Mouse (Mus musculus): ENCODE results near the gene Gclm.
A peak's percentile ranks its signal among the peaks of the same experiment; 100 is the strongest.
"Not testable (repeated sequence)": the region's sequence is repeated elsewhere in the genome, so short reads cannot be mapped to it uniquely, and the experiment has no call there.

Gclm gene

DNA sequence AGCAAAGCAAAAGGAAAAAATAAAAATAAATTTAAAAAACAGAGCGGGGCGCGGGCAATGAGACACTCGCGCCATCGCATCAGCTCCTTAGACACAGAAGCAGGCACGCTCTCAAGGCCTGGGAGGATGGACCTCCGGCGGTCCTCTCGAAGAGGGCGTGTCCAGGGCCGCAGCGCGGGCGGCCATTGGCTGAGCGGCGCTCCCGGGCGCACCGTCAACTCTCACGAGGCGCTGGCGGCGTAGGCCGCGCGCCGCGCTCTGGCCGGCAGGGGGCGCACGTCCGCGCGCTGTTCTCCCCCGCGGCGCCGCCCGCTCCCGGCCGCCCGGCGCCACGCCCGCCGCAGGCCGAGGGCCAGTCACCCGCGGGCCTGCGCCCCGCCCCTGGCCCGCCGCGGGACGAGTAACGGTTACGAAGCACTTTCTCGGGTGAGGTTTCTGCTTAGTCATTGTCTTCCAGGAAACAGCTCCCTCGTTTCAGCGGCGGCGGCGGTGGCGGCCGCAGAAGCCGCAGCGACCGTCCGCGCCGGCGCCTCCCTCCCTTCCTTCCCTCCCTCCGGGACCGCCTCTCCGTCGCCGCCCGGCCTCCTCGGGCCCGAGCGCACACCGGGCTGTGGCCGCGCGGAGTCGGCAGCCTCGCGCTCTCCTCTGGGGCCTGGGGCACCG, at the start of gene Gclm:
Gene Gclm (plus strand): TSS at position 343 of the 663 bp plus-strand sequence.
- peak; percentile 95 for DNase-seq (ENCODE audit: low spot score)

DNA sequence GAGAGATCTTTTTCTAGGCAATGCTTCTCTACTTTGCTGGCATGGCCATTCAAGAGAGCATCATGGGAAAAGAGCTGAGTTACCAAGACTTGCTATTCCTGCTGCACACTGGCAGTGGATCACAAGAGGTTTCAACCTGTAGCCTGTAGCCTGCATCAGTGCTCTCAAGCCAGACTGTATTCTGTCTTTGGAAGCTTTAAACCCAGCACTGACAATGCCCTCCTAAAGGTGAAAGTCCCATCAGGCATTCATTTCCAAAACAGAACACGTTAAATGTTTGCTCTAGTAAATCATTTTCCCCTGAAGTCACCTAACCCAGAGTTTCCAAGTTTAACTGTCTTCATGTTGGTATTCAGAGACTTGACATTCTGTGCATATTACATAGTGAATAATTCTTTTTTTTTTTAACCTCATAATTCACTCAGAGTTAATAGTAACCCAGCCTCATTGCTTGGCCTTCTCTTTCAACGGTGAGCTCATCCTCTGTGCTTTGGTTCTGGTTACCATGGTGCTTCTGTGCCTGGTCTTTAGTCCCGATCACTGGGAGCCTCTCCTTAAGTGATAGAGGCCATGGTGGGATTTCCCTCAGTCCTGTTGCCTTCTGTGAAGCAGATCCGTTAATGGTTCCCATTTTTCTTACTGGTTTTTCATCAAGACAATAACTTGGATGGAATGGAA, 48.6 kb upstream of the Gclm start:
- DNase-seq (ENCODE audit: low spot score): no peak

DNA sequence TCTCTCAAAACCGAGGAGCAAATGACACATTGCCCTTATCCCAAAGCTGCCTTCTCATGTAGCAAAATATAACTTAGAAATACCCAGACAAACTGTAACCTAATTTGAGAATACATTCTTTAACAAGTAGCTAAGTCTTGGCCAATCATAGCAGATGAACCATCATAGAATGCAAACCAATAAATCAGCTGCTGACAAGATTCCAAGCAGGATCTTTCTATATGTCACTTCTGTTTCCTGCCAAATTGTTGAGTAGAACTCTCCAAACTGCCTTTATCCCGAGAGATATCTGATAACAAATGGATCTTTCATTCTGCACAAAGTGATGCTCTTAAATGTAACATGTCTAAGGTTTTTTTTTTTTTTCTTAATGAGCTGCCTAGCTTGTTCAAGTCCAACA, 46.8 kb upstream of the Gclm start:
- DNase-seq (ENCODE audit: low spot score): no peak

DNA sequence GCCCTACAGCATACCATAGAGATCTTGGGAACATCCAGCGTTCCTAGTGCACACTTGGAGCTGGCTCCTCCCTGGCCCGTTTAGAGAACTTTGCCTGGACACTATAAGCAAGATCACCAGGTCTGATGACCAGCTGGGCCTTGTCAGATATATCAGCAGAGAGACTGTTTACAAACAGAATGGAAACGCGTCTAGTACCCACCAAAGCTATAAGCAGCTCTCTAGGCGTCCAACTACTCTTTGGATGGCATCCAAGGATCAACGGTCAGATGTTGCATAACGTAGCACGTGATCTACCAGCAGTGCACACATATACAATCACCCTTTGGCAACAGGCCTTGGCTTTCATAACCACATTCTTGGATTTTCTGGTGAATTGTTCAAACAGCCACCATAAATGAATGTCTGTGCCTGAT, 46.4 kb upstream of the Gclm start:
- DNase-seq (ENCODE audit: low spot score): no peak

DNA sequence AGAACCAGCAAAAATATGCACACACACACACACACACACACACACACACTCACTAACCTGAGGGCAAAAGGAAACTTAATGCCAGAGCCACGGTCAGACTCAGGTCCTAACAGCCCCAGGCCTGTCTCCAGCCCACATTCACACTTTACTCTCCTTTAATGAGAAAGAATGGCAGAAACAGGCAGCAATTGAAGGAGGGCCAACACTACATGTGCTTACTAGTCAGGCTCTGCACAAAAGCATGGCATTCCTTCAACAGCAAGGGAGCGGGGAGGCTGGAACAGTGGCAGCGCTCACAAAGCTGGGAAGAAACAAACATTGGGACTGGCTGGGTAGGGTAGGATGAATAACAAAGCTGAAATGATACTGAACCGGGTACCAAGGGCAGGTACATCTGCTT, 45.8 kb upstream of the Gclm start:
- no peak for DNase-seq (ENCODE audit: low spot score)

DNA sequence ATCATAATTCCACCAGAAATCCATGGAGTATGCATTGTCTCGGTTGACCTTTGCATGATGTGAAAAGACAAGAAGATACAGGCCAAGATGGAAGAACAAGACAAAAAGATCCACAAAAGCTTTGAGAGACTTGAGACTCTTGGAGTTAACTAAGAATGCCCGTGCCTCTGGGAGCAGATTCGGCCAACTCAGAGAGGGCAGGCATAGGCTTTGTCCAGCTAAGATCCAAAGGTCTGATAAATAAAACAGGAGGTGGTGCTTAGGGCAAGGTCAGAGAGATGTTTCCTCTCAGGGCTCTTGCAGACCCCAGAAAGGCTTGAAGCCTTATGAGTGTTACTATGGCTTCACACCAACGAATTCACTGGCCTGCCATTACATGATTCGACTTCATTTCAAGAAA, 45.3 kb upstream of the Gclm start:
- no peak for DNase-seq (ENCODE audit: low spot score)

DNA sequence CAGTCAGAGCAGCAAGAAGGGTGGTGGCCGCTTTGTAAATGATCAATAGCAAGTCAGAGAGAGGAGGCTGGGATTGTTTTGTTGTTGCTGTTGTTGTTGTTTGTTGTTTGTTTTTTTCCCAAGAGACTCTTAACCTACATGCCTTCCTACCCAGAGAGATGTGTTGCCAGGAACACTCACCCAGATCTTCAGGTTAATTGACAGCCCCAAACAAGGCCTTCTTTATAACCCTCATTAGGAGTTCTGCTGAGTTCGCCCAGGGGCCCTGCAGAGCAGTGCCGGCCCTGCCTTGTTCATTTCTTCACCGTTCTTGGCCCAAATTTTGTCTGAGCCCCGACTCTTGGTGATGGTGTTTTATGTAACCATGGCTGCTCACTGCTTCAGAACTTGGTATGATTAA, 44.9 kb upstream of the Gclm start:
- no peak for DNase-seq (ENCODE audit: low spot score)

DNA sequence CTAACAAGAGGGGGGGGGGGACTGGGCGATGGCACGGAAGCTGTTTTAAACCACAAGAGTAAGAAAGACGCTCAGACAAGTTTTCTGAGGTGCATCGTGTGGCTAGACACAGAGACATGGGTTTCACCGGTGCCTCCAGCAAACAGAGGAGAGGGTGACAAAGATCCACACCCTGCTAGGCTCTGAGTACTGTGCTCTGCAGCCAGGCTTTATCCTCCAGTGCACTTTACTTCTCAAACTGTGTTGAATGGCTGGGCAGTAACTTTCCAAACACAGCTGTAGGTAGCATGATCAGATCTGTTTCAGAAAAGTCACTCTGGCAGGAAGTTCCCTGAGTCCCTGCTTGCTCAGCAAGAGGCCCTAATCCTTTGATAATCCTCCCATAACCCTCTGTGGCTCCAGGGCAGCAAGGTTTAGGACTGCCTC, 43.0 kb upstream of the Gclm start:
- no peak for DNase-seq (ENCODE audit: low spot score)

DNA sequence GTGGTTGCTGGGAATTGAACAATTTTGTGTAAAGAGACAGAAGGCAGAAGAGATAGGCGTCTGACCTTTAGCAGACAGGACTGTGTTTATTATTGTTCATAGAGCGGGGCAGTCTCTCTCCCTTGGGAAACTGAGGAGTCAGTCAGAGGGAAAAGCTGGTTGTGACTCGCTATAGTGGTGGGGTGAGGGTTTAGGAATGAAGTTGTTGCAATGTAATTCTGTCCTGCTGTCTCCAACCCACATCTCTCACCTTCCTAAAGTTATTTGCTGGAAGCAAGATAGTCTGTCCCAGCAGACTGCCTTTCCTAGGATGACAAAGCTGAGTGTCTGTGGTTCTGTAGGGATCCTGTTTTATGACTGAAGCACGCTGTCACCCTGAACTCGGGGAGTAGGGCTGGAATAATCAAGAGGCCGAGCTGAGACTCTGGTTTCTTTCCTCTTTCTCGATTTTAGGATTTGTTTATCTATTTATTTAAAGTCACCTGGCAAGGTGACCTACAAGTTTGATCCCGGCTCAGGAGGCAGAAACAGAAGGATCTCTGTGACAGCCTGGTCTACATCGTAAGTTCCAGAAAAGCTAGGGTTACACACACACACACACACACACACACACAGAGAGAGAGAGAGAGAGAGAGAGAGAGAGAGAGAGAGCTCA, 41.6 kb upstream of the Gclm start:
- DNase-seq (ENCODE audit: low spot score): no peak

DNA sequence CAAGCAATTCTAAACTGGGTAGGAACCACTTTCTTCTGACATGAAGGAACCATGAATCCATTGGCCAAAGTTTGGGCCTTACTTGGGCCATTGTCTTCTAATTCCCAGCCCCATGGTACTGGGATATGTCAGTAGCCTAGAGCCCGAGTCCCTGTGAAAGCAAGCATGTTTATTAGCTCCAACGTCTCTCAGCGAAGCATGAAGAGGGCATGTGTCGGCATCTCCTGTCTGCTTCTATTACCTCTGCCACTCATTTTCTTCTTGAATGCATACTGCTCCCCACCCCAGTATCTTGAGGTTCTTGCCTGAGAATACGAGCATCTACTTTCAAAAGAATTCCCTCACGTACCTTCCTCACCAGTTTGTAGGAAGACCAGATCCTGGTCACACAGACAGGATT, 39.6 kb upstream of the Gclm start:
- DNase-seq (ENCODE audit: low spot score): no peak

DNA sequence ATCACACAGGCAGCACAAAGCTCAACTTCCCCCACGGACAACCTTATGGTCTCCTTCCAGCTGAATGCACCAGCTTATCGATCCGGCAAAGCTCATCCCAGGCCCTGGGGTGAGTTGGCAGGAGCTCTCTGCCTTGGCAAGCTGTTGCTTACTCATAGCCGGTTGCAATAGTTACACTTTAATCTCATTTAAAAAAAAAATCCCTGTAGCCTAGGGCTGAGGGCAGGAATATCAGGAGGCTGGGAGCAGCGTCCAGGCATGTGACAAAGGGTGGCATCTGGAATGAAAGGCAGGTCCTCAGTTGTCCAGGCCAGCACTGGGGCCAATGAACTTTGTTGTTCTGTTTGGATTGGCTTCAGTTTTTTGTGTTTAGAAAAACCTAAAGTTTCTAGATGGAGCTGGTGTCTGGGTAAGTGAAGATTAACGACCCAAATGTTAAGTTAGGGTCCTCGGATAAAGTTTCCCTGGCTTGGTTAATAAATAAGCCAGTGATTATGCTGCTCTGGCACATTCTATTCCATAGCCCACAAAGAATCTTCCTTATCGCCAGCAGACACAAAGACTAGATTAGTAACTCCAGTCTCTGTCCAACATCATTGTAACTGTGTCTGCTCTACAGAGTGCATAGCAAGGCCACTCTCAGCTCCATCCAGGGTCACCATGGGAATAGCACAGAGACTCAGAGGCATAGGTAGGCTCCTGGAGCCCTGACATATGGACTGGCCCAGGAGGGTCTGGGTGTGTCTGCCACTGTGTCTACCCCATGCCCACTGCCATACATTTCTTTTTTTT, 38.9 kb upstream of the Gclm start:
- DNase-seq (ENCODE audit: low spot score): no peak

DNA sequence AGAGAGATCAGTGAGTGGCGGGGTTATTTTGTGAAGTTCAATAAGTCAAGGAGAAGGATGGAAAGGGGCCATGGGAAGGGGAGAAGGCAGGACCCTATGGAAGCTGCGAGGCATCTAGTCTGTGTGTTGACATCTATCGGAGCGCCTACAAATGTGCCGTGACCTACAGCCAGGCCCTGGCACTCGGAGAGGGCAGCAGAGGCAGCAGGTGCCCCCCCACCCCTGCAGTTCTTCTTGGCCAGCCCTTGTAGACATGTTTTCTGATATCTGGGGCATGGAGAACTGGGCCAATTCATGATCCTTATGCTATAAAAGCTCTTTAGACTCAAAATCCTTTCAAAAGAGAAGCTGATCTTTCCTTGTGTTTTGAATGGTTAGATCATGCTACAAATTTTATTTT, 37.6 kb upstream of the Gclm start:
- DNase-seq (ENCODE audit: low spot score): no peak

DNA sequence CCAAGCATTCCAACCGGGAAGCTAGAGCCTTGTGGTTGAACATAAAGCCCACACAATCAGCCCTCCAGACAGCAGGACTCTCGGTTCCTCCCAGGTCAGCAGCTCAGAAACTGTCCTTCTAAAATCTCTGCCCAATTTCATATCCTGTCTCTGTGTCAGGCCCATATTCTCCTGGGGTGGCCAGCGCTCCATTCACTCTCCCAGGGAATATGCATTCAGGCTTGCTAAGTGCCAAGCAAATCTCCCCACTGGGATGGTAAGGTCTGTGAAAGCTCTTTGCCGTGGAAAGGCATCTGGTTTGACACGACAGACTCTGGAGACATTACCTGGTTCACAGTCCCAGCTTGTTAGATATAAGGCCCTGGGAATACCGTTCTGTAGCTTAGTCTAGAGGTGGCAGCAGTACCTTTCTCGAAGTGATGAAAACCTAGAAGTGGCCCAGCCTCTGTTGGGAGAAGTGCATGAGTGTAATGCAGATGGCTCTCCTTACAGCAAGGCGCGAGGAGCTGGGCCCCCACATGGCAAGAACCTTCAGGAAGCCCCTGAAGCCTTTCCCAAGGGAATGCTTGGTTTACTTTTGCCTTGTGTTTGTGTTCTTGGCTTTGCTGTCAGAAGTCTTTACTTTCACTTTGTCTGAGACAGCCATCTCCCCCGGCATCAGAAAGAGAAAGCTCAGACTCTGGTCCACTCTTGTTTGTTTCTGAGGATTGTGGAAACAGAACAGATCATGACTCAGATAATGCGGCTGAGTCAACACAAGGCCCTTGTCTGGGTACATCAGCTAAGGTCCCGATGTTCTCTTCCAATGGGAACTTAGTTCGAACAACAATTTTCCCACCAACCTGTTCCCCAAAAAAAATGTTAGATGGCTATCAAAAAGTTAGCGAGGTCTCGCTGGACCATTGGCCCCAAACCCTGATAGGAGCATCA, 36.8 kb upstream of the Gclm start:
- DNase-seq (ENCODE audit: low spot score): no peak

DNA sequence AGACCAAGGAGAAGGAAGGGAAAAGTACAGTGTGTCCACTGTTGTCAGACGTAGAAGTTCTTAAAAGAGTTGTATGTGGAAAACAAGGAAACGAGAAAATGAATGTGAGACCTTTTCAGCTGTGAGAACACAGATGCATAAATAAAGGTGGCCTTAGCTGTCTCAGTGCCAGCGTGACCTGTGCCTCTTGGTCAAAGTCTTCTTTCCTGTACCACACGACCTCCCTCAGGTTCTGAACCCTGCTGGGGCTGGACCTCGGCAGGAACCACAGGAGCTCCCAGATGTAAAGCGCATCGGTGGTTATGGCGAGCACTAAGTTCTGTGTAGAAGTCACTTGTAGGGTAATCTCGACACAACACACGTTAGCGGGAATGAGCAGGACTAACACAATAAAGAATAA, 35.8 kb upstream of the Gclm start:
- no peak for DNase-seq (ENCODE audit: low spot score)

DNA sequence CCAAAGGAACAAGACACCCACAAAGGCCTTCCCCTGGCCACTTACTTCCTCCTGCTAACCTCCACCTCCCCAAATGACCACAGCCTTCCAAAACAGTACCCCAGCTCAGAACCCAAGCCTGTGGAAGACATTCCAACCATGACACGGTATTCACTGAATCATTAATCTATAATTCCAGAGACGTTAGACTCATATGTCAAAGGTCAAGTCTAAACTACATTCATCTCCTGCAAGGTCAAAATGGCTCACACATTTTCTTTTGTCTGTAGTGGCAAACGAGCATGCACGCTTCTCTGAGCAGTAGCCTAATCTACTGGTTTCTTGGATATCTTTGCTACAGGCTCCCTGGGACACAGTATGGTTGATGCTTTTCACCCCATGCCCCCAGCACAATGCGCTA, 34.9 kb upstream of the Gclm start:
- DNase-seq (ENCODE audit: low spot score): no peak

DNA sequence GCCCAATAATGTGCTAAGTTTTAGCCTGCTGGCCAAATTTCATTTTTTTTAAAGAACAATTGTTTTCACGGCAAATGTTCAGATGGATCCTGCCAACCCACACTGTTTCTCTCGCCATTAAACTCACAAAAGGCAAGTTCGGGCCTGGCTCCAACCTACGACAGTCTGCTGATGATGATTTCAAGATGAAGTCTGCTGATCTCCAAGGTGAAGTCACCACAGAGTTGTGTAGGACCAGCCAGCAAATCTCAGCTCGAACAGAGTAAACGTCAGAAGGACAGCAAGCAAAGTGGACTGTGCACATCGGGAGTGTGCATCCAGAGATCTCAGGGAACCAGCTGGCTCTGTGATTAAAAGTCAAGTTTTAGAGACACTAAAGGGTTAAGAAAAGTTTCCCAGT, 34.5 kb upstream of the Gclm start:
- no peak for DNase-seq (ENCODE audit: low spot score)

DNA sequence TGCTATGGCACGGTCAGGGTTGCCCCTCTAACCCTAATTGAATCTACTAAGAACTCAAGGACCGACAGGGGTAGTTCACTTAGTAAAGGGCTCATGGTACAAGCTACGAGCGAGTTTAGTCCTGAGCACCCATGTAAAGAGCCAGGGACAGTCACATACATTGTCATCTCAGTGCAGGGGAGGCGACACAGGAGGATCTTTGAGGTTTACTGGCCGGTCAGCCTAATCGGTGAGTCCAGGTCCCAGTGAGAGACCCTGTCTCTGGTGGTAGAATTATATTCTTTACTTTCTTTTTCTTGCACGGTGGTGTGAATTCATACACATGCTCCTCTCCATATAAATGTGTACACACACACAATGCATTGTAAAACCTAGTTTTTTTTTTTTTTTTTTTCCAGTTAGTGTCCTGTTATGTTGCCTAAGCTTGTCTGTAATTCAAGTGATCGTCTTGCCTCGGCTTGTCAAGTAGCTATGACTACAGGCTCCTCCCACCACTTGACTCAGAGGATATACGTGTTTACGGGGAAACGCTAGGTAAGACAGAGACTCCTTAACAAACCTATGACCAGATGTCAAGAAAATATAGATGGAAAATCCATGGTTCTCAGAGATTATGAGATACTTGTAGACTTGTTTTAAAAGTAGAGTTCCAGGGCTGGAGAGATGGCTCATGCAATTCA, 33.8 kb upstream of the Gclm start:
- no peak for DNase-seq (ENCODE audit: low spot score)

DNA sequence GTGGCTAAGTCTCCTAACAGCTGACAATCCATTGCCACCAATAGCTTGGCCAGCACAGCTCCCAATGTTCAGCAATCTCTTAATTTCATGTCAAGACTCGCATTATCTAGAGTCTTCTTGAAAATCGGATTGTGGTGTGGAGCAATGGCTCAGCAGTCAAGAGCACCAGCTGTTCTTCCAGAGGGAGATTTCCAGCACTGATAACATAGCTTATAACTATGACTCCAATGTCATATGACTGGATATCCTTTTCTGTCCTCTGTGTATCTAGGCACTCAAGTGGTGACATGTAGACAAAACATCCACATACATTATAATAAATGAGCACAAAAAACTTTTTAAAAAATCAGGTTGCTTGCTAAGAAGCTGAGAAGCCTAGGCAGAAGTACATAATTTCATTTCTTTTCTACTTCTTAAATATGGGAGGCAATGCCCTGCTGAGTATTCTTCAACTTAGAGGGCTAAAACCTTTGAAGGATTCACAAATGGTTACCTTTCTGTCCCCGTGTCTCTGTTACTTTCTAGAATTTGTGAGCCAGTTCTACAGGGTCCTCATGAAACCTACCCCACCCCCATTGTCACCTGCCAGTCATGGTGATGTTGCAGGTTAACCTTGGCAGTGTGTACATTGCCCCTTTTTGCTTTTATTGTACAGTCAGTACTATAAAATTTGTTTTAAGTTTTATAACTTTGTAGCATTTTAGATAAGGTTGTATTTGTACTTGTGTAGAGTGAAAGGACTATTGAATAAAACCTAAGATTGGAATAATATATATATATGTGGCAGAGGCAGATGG, 23.9 kb upstream of the Gclm start:
- DNase-seq (ENCODE audit: low spot score): no peak

DNA sequence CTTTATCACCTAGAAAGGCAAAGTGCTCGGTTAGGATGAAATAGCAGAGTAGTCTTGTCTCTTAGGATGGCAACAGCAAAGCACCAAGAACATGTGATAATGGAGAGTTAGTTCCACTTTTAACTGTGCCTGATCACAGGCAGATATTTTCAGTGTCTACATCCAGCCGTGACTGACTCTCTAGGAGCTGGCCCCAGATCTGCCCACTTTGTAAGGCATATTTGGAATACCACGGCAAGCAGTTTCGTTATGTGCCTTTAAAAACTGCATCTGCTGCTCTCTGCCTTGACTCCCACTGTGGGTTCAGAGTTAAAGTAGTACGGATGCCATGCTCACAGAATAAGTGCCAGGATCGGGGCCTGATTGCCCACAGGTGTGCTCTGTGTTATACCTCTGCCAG, 18.4 kb upstream of the Gclm start:
- not testable (repeated sequence) for DNase-seq (ENCODE audit: low spot score)

DNA sequence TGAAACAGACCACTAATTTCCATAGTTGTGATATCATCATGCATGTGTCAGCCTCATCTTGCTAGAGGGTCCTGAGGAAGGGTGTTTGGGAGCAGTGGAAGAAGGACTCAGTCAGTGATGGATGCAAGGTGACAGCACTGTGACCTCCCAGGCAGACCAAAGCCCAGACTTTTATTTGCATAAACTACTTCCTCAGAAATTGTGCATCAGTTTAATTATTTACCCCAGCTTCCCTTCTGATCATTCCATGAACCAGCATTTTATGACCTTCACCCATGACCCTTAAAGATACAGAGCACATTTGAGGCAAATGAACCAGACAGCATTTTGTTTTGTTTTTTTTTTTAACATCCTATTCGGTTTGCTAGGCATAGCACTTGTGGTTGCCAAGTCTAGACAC, 9.6 kb upstream of the Gclm start:
- no peak for DNase-seq (ENCODE audit: low spot score)
